Mouse (Mus musculus) granulocyte monocyte progenitor cell, adult 5-6 weeks (primary cell): Measurements from ENCODE around the gene Gas2. TPM values are rescaled to one million over a fixed set of nuclear protein-coding genes. Genes with fewer than 3 reads are reported as not detected.

ENCODE experiments used
- ATAC-seq: replicated peaks from 2 replicates; pipeline ENCODE4 v1.8.0; 2016; ENCODE audit warnings: mild to moderate bottlenecking, moderate TSS enrichment, inconsistent platforms; ENCODE audit not compliant: poor library complexity, severe bottlenecking
- total RNA-seq, 2 experiments: library from RNA; stranded (forward) in 1 of 2; stranded (reverse) in 1 of 2; fragments of 200-712, 200-1000 nt in 1 of 2; fragments of >200 nt in 1 of 2; fragmentation: Nextera tagmentation in 1 of 2; gene quantifications; 2 replicates each; pipeline ENCODE4 v1.2.3; 2014 to 2017

Gene Gas2
- total RNA-seq, 2 experiments from 2014 or later, result 2.9 to 8.4 TPM

DNA sequence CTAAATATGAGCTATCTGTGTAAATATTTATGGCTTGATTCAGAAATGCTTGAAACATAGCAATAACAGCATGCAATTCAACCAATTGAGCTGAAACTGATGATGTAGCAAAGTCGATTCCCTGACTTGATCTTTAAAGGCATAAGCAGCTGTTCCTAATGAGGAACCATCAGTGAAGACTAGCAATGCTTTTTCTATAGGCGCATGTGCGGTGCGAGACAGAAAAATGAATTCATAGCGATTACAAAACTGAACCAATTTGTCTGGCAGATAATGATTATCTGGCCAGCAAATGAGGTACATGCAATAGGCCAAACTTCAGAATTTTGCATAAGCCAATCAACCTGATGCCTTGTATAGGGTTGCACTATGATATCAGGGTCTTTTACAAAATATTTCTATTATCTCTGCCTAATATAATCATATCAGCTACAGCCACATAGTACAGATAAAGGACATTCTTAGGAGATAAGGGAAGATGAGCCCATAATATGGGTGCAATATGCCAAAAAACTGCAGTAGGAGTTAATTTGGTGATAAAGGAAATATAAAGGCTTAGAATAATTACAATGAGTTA lies 162.3 kb downstream of the Gas2 start:
- ATAC-seq, result no peak

DNA sequence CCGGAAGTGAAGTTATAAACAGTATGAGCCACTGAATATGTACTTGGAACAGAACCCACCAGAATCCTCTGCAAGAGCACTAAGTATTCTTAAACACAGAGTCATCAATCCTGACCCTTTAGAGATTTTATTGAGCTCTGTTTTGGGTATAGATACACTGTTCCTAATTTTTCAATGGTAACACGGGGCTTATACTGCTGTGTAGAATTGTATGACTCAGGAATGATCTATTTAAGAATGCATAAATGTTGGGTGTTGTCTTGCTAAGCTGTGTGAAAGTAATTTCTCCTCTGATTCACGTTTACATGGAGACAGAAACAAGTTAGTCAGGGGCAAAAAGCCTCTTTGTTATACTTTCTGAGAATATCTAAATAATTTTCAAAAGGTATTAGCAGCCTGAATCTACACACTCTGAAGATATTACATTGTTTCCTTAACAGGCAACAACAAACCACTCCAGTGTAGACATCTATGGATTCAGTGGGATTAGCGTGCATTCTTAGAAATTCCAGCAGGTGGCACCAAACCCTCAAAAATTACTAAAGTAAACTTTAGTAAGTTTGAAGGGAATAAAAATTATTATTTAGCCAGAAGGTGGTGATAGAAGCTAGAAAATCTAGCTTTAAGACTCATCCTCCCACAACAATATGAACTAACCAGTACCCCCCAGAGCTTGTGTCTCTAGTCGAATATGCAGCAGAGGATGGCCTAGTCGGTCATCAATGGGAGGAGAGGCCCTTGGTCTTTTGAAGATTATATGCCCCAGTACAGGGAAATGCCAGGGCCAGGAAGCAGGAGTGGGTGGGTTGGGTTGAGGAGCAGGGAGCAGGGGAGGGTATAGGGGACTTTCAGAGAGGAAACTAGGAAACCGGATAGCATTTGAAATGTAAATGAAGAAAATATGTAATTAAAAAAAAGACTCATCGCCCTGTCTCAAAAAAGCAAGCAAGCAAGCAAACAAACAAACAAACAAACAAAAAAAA lies 176.1 kb downstream of the Gas2 start:
- peak; percentile 61; the same call in 1 of the 2 replicates for ATAC-seq

Other genes with a start within 250 kb of the Gas2 start
- not detected in 2 replicates for gene Slc17a6, start 240.0 kb upstream of the Gas2 start, total RNA-seq (2014; fragmentation: Nextera tagmentation)
- not detected in 2 replicates for gene Slc17a6, start 240.0 kb upstream of the Gas2 start, total RNA-seq (2017)
- 7.8 and 12.7 TPM in 2 replicates for gene Fancf, start 252 bp downstream of the Gas2 start, total RNA-seq (2014; fragmentation: Nextera tagmentation)
- gene Fancf, start 252 bp downstream of the Gas2 start, total RNA-seq (2017), result 10.7 and 11.8 TPM in 2 replicates
- 57.8 and 65.4 TPM in 2 replicates for gene Svip, start 144.0 kb downstream of the Gas2 start, total RNA-seq (2014; fragmentation: Nextera tagmentation)
- 51.1 and 70.3 TPM in 2 replicates for gene Svip, start 144.0 kb downstream of the Gas2 start, total RNA-seq (2017)
- gene 1700015G11Rik, start 153.7 kb downstream of the Gas2 start, total RNA-seq (2014; fragmentation: Nextera tagmentation), result not detected in 2 replicates
- not detected in 2 replicates for gene 1700015G11Rik, start 153.7 kb downstream of the Gas2 start, total RNA-seq (2017)